Mouse (Mus musculus) lung, adult 18-20 months (tissue): ENCODE data around the gene Lgals9.
"Not testable (repeated sequence)": the region's sequence is repeated elsewhere in the genome, so short reads cannot be mapped to it uniquely, and the experiment has no call there.

Source experiments
- DNase-seq, 2 experiments: peaks; one replicate each; pipeline ENCODE4 v3.0.0; 2022; ENCODE audit warnings: mixed read lengths in 2 of 2

Lgals9 gene

DNA sequence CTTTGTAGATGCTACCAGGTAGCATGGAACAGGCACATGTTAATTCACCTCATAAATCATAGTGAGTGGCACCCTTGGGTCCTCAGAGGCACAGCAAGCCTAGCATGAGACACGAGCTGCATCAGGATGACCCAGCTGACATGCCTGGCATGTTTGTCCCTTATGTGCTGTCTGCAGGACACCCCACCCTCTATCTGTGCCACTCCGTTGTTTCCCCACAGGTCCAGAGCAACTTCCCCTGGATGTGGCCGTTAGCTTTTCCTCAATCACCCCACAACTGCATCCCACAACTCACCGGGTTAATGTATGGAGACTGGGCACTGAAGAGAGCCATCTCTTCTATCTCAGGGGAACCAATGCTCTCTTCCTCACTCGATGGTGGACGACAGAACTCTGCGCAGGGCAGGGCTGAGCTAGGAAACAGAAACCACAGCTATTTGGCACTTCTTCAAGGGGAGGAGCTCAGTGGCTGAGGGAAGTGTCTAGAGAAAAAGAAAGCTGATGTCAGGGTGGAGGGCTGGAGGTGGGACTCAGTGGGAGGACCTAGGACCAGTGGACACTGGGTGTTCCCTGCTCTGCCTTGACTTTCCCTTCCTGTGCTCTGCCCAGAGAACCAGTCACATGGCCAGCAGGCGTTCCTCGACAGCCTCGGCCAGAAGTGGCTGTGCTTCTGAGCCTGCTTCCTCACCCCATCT, at the start of gene Lgals9:
Lgals9 (minus strand) TSS at position 464 of the 695 bp plus-strand sequence.
- DNase-seq = peak; percentile 90 to 93

DNA sequence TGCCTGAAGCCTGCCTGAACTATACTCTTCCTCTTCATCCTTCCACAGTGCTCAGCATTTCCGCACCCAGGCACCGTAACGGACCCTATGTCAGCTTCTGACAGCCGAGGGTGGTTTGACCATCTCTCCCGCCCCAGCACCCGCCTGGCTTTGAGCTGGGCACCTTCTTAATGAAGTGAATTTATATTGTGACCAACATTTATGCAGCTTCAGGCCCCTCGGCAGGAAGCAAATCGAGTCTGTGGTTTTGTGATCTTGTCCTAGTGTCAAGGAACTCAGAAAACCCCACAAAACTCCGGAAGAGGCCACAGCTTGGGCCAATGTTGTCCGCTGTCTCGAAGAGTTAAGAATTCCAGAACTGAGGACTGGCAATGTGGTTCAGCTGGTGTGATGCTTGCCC, 48.9 kb upstream of the Lgals9 start:
- DNase-seq = no peak

- DNase-seq = no peak
These were observed 48.3 kb upstream of the Lgals9 start for GRCm38 (mm10) chr11:79033021-79033420.

DNA sequence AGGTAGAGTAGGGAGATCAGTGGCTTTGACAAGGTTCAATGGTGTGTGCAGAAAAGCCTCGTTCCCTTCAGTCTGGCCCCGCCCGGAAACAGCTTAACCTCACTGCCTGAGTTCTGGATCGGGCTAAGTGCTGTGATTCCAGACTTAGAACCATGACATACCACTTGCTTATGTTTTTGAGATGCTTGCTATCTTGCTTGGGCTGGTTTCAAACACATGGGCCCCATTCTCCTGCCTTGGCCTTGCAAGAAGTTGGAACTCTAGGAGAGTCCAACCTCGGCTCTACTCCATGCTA, 46.7 kb upstream of the Lgals9 start:
- DNase-seq = no peak

DNA sequence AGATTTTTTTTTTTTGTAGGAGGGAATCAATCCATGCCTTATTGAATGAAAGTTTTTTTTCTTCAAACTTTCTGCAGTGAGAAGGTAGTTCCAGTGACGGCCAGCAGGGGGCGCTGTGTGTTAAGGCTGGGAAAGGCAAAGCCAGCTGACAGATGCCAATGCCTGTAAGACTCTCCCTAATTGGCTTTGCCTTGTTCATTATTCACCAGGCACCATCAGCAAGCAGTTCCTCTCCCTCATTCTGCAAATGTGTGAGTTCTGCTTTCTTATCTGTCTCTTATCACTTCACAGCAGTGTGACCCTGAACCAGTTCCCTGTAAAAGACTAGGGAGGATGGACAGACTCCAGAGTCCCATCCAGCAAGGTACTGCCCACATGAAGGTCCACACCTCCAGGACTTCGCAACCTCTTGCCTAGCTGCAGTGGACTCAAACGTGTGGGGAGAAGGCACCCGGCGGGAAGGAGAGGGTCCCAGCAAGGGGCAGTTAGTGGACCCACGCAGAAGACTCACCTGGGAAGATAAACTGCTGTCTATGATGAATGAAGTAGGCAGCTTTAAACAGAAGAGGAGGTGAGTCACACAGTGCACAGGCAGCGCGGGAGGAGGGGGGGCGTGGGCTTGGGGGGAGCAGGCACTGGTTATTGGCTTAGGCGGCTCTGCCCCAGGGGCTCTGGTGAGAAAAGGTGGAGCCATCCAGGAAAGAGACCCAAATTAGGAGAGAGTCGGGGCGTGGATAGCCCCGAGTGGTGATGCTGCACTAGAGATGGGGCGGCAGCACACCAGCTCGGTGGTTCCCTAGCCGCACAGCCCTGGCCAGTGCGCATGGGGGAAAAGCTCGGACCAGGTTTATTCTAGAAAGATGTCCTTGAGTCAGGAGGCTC, 46.1 kb upstream of the Lgals9 start:
- peak; percentile 79 to 83 for DNase-seq

DNA sequence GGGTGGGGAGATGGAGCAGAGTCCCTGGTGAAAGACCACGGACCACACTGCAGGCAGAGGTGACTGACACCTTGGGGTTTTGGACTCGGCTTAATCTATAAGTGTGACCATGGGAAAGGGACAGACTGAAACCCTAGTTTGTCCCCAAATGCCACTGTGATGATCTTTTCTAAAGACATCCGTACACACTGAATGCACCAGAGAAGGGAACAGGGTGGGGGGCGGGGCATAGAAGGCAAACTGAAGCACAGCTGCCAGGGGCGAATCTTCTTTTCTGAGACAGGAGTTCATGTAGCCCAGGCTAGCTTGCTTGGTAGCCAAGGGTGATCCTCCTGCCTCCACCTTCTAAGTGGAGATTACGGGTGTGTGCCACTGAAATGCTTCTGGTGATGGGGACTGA, 39.0 kb upstream of the Lgals9 start:
- DNase-seq = no peak

DNA sequence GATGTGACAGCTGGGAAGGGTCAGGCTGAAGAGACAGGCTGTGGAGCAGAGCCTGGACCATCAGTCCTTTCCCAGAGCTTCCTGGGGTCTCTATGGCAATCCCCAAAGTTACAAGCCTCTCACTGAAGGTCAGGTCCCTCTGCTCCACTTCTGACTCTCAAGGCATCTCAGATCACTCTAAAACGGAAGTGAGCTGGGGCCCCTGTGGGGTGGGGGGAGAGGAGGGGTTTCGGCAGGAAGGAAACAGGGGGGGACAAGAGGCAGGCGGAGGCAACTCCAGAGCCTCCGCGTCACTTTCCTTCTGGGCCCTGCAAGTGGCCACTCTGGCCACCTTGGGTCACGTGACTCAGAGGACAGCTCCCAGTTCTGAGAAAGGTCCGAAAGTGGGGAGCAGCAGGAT, 38.6 kb upstream of the Lgals9 start:
- DNase-seq = peak; percentile 37 to 54

DNA sequence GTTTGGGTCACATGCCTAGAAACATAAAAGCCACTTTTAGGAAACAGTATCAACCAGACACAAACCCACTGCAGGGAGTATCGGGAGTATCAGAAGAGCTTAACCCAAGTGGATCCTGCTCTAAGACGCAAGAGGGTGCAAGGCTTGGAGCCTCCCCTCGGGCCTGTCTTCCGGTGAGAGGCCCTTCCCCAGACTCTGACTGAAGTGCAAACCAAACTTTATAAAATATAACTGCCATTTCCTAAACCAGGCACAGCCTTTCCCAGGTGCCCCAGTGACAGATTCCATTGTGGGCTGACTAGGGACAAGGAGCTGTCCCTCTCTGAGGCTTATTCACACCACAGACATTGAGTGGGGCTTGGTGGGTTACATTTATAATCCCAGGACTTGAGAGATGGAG, 38.1 kb upstream of the Lgals9 start:
- DNase-seq = no peak

DNA sequence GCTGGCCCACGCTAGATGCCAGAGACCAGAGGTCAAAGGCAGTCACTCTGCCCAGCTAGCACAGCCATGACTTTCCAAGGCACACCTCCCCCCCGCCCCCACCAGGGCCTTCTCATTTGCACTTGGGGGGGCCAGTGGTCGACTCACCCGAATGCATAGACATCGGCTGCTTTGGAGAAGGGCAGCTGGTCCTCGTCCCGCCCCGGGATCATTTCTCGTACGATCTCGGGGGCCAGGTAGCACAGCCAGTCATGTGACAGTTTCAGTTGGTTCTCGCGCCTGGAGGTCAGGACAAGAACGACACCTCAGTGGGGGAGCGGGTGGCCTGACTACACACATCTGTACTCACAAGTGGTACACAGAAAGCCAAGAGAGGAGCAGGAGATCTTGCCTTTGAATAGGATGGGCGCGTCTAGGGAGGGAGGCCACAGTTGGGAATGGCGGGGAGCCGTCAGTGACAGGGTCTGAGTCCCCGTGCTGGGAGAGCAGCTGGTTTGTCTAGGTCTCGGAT, 35.8 kb upstream of the Lgals9 start:
- no peak for DNase-seq

DNA sequence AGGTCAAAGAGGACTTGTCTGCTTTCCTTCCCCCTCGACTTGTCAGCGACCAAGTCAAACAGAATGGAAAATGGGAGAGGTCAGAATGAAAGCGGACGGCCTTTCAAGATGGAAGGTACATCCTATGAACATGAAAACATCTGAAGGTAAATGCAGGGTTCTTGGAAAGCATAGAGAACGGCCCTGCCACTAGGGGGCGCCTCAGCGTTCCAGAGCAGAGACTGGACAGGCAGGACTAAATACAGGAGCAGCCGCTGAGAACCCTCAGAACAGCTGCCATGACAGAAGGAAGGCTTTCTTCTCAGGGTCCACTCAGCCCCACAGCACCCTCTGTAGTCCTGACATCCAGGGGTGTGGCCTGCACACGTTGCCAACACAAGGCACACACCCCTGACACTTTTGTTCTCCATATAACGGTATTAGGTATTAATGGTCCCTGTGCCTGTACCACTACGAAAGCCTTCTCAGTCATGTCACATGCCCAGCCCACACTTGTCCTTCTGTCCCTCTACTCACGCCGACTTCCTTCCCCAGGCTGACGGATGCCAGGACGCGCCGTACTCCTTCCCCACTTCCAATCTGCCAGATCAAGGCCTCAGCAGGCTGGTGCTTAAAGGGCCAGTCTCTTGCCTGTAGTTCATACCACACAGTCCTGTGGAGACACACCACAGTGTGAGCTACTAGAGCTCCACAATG, 35.2 kb upstream of the Lgals9 start:
- DNase-seq = peak in 1 of 2 experiments; percentile 37

GRCm38 (mm10) chr11:79018954-79019704, 34.4 kb upstream of the Lgals9 start:
- peak; percentile 69 to 78 for DNase-seq

DNA sequence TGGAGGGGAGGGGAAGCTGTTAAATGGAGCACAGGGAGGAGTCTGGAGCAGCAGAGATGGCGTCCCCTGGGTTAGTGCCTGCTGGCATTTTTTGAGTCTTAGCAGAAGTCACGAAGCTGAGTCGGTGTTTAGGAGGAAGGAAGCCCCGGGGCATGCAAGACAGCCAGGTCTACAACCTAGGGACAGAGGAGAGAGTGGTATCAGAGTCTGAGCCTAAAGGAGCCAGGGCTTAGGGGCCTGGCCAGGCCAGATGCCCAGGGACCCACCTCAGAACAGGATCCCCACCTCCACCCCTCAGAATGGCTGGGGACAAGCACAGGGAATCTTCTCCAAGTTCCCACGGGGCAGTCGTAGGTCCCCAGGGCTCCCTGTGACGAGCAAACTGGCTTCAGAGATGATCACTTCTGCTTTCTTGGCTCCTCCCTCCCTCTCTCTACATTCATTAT, 32.4 kb upstream of the Lgals9 start:
- DNase-seq = no peak

DNA sequence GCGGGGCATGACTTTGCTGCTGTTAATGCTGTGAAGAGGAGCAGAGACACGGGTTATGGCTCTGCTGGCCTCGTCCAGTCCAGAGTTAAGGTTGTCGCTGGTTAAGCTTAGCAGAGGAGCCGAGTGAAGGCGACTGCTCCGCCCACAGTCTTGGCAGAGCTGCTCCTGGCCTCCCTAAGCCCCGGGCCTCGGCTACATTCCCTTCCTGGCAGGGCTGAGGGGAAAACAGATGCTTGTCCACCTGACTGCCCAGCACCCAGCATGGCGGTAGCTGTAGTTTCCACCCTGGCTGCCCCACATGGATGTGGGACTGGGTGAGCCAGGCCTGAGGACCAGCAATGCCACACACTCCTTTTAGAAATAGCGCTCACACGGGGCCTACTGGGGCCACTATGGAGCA, 31.5 kb upstream of the Lgals9 start:
- no peak for DNase-seq

DNA sequence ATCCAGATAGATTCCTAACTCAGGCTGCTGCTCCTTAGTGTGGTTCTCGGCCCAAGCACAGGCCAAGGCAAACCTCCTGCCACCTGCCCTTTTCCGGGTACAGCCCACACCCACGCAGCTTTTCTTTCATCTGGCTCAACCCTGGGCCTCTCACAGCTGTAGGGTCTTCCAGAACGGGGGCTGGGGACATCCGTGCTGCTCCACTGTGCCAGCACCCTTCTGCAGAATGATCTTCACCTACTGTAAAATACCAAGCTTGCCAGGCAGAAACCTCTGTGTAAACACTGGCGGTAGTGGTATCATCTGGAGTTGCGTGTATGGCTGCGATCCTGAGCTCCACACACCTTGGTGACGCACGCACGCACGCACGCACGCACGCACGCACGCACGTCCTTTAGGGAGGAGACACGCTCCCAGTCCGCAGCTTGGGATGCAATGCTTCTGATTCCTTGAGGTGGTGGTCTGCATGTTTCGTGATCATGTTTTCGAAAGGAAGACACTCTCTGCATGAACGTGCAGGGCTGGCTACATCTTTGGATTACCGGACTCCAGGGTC, 31.0 kb upstream of the Lgals9 start:
- no peak for DNase-seq

DNA sequence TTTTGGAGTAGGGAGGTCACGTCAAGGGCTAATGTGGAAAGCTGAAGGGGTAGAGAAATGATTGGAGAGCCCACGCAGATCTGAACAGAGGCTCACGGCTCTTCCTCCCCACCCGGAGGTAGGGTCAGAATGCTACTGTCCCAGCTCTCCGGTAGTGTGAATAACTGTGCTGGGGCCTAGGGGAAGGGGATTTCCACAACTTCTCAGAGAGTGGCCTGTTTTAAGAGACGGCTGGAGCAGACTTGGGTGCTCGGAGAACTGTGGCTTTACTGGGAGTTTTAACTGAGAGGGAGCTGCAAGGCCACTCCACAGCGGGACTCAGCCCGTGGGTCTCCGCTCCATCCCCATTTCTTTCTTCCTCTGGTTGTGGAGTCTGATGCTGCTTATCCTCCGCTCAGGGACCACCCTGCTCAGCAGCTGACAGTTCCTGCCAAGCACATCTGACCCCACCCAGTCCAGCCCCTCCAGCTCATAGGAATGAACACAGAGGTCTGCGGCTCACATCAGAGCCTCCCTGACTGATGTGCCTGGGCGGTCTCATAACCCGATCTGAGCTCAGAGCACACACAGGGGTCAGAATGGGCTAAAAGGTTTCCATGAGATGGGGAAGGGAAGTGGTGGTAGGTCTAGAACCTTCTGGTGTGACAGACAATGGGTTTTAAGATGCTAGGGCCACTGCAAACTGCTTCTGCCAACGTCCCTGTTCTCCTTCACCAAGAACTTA, 30.0 kb upstream of the Lgals9 start:
- no peak for DNase-seq

- DNase-seq = no peak
These were observed 29.1 kb upstream of the Lgals9 start for GRCm38 (mm10) chr11:79013806-79014205.

GRCm38 (mm10) chr11:79013056-79013455, 28.3 kb upstream of the Lgals9 start:
- DNase-seq = no peak

DNA sequence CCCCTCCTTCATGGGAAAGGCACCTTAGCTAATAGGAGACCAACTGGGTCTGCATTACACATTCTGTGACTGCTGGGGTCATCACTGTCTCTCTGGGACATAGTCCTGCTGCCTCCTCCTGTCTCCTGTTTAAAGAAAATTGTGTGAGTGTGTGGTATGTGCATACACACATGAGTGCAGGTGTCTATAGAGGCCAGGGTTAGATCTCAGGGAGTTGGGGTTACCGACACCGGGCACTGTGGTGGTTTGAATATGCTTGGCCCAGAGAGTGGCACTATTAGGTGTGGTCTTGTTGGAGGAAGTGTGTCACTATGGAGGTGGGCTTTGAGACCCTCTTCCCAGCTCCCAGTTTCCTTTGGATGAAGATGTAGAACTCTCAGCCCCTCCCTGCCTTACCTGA, 27.8 kb upstream of the Lgals9 start:
- DNase-seq = no peak

DNA sequence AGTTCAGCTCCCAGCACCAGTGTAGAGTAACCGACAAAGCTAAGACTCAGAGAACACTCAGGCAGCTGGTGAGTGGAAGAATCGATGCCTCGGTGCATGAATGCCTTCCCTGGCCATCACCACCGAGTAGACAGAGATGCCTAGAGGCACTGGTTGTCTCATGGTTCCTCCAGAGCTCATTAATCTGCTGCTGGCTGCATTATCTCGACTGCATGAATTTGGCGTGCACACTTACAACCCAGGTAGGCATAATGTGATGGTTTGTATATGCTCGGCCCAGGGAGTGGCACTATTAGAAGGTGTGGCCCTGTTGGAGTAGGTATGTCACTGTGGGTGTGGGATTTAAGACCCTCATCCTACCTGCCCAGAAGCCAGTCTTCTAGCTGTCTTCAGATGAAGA, 24.1 kb upstream of the Lgals9 start:
- DNase-seq = no peak

DNA sequence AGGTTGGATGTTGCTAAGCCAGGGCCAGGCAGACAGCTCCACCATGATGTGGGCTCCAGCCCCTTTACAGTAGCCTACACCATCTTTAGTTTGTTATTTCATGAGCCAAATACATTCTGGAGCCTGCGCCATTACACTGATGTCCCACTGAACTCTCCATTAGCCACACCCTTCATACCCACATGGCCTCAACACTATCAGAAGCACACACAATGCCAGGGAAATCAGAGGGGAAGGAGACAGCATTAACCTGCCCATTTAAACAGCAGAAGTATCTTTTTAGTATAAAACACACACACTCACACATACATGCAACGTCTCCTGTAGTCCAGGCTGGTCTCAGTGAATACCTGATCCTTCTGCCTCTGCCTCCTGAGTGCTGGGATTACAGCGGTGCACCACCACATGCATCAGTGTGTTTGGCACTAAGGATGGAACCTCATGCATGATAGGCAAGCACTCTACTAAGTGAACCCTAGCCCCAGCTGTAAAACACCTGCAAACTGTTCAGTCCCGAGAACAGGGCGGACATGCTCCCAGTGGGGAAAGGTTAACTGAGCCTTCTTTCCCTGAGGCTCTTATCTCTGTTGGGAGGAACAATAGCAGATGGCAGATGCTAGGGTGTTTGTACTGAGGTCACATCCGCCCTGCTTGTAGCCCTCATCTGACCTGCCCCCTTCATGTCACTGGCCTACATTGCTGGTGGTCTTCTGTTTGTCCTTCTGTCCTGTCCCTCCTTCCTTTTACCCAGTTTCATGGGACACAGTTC, 23.4 kb upstream of the Lgals9 start:
- DNase-seq = no peak

- DNase-seq = not testable (repeated sequence)
These were observed 22.6 kb upstream of the Lgals9 start for GRCm38 (mm10) chr11:79007356-79007755.
